Mouse (Mus musculus) CH12.LX (cell line): ENCODE data around the gene Cbx4.

Source experiments
- CTCF ChIP-seq, 2 experiments: IDR thresholded peaks in 1 of 2; conservative IDR thresholded peaks in 1 of 2; 2 replicates each; pipeline ENCODE4 v1.5.1; 2011 to 2012; ENCODE audit warnings: low read depth in 2 of 2, low read length in 2 of 2, improper control_type of control experiment in 1 of 2, inconsistent platforms in 1 of 2, mild to moderate bottlenecking in 1 of 2, moderate library complexity in 1 of 2
- EP300 ChIP-seq: IDR thresholded peaks from 2 replicates; pipeline ENCODE4 v1.6.1; 2011; ENCODE audit warnings: low read length, improper control_type of control experiment
- KAT2A ChIP-seq: IDR thresholded peaks from 2 replicates; pipeline ENCODE4 v1.6.1; 2012; ENCODE audit warnings: low read length, improper control_type of control experiment, inconsistent platforms; ENCODE audit not compliant: insufficient replicate concordance
- MAZ ChIP-seq: IDR thresholded peaks from 2 replicates; pipeline ENCODE4 v1.6.1; 2012; ENCODE audit warnings: low read depth, mild to moderate bottlenecking, inconsistent platforms, low read length, improper control_type of control experiment, moderate library complexity
- MEF2A ChIP-seq: IDR thresholded peaks from 2 replicates; pipeline ENCODE4 v1.6.1; 2014; ENCODE audit warnings: low read depth, mild to moderate bottlenecking, inconsistent platforms, low read length, improper control_type of control experiment, borderline replicate concordance
- POLR2A ChIP-seq: IDR thresholded peaks from 2 replicates; pipeline ENCODE4 v1.6.1; 2011; ENCODE audit warnings: low read depth, mild to moderate bottlenecking, improper control_type of control experiment, low read length
- UBTF ChIP-seq: IDR thresholded peaks from 2 replicates; pipeline ENCODE4 v1.6.1; 2012; ENCODE audit warnings: low read depth, mild to moderate bottlenecking, inconsistent platforms, low read length, improper control_type of control experiment, moderate library complexity

GRCm38 (mm10) chr11:119095441-119095840 is 9.4 kb upstream of the Cbx4 start:
- TF ChIP-seq POLR2A (no peak), CTCF (conservative IDR thresholded peaks at IDR 0.05 in 1 of 2, IDR thresholded peaks at IDR 0.05 in 1 of 2; ENCODE audit: low read depth in 2 of 2, low read length in 2 of 2) (no peak), EP300 (no peak), KAT2A (no peak), MEF2A (no peak), UBTF (no peak), MAZ (no peak)
